Mouse (Mus musculus) fat pad, adult 2 months (tissue): ENCODE measurements around the gene Sh3kbp1.
A peak's percentile ranks its signal among the peaks of the same experiment; 100 is the strongest.

ENCODE experiments used
- DNase-seq: peaks from one replicate; pipeline ENCODE4 v3.0.0-alpha.2; 2011; ENCODE audit warnings: low read depth, low spot score; ENCODE audit errors: extremely low read depth

The Sh3kbp1 gene

GRCm38 (mm10) chrX:159677585-159678319 lies 50.7 kb downstream of the Sh3kbp1 start:
- no peak for DNase-seq

DNA sequence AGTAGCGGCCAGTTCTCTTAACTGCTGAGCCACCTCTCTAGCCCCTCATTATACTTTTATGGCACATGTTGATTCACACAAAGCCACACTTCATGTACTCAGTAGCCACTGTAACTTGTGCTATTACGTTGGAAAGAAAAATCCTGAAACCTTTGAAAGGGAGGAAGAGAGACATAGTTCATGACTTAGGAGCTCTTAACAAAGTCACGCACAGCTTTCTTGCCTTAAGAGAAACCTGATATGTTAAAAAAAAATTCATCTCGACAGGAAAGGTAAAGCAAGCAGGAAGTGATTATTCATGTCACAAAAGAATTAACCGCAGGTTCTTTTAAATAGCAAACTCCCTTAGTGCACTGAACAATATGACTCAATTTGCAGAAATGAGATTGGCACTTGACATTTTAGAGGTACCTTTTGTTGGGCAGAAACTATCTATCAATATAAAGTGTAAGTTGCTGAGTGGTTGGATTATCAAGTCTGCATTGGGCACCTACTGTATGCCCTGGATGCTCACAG lies 51.3 kb downstream of the Sh3kbp1 start:
- no peak for DNase-seq

DNA sequence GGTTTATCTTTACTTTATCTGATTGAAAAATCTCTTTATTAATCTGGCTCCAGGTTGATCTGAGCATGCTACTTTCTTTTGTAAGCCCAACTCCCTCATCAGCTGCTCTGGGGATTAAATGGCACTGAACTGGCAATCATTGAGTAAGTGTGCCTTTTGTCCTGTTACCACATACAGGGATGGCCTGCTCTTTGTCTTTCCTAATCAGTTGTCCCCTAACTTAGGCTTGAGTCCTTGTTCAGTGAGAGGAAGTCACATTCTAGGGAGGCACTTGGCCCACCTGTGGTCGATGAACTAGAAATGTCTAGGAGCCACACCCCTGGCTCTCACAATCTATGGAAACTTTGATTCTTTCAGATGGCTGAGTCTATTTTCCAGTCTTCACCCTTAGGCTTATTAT lies 58.4 kb downstream of the Sh3kbp1 start:
- peak; percentile 14 for DNase-seq

DNA sequence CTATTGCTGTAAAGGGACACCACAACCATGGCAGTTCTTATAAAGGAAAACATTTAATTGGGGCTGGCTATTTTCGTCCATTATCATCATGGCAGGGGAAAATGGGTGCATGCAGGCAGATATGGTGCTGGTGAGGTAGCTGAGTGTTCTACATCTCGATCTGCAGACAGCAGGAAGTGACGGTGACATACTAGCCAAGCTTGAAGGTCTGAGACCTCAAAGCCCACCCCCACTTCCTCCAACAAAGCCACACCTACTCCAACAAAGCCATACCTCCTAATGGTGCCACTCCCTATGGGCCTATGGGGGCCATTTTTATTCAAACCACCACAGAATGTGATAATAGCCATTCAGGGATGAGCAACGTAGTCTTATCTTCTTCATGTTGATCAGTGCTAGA lies 59.8 kb downstream of the Sh3kbp1 start:
- no peak for DNase-seq

DNA sequence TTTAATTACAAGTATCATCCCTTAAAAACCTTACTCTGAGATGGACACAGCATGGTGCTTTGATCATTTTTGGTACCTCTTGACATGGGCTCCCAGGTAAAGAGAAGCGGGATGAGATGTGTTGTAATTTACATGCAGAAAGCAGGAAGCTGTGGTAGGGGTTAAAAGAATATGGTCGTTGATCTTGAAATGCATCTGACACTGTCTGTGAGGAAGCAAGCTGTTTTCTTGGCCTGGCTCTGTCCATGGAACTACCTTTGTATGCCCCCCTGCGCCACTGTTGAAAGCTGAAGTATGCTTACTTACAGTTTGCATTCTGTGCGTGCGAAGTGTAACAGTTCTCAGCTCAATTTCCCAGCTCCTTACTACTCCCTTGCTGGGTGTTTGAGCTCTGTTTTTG lies 61.6 kb downstream of the Sh3kbp1 start:
- DNase-seq, result no peak

GRCm38 (mm10) chrX:159689785-159690416 lies 62.8 kb downstream of the Sh3kbp1 start:
- no peak for DNase-seq

GRCm38 (mm10) chrX:159693126-159693525 lies 66.1 kb downstream of the Sh3kbp1 start:
- no peak for DNase-seq

GRCm38 (mm10) chrX:159696545-159696944 lies 69.5 kb downstream of the Sh3kbp1 start:
- no peak for DNase-seq

GRCm38 (mm10) chrX:159697030-159697454 lies 70.0 kb downstream of the Sh3kbp1 start:
- no peak for DNase-seq

- DNase-seq, result no peak
Observed at GRCm38 (mm10) chrX:159702850-159703249, 75.8 kb downstream of the Sh3kbp1 start.

DNA sequence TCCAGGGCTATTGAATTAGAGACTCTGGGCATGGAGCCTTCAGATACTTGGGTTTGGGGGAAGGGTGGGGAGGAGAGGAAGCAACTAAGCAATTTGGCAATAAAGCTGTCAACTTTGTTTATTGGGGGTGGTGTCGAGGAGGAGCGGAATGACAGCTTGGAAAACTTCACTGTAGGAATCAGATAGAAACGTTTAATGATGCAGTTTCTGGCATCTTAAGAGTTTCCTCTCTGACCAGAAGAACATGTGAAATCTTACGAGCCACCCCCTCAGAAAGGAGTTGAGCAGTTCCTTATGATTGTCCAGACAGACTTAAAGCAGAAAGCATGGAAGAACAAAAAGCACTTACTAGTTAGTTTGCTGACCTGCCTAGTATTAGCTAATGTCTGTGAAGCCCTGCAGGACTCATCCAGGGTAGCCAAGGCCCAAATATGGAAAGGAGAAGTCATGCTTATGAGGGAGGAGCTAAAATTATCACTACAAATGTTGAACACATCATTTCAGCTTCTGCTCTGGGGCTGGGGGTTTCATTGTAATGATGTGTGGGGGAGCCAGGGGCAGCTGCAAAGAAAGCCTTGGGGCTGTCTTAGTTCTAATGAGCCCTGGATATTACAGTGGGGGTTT lies 77.4 kb downstream of the Sh3kbp1 start:
- no peak for DNase-seq

- no peak for DNase-seq
Observed at GRCm38 (mm10) chrX:159705412-159705811, 78.3 kb downstream of the Sh3kbp1 start.

DNA sequence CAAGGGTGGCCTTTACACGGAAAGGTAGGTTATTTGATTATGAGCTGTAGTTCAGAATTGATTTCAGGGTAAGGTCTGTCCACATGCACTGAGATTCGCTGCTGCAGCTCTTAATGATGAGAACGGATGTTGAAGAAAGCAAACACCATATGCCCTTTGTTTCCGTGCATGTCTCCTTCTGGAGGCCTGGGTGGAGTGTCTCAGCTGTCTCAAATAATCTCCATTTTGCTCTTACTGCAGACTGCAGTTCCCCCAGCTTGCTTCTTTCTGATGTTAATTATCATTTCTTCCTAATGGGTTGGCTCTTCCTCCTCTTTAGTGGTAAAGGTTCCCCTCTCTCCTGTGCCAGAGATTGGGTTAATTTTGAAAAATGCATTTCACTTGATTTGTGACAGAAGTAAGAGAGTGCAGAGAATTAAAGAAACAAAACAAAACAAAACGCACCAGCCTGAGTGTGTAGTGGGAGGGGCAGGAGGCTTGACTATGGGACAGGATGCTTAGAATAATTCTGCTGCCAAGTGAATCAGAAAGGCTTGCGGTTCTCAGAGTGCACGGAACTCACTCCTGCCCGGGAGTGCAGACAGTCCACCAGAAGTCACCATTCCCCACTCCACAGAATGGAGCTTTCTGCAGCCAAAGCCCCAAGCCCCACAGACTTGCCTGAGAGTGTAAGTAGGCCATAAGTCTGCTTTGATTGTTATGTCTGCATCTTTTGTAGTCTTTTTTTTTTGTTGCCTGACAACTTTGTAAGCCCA lies 81.2 kb downstream of the Sh3kbp1 start:
- no peak for DNase-seq

GRCm38 (mm10) chrX:159709296-159709695 lies 82.2 kb downstream of the Sh3kbp1 start:
- no peak for DNase-seq

- DNase-seq, result no peak
Observed at GRCm38 (mm10) chrX:159711070-159712029, 84.3 kb downstream of the Sh3kbp1 start.

- no peak for DNase-seq
Observed at GRCm38 (mm10) chrX:159713191-159713590, 86.1 kb downstream of the Sh3kbp1 start.

DNA sequence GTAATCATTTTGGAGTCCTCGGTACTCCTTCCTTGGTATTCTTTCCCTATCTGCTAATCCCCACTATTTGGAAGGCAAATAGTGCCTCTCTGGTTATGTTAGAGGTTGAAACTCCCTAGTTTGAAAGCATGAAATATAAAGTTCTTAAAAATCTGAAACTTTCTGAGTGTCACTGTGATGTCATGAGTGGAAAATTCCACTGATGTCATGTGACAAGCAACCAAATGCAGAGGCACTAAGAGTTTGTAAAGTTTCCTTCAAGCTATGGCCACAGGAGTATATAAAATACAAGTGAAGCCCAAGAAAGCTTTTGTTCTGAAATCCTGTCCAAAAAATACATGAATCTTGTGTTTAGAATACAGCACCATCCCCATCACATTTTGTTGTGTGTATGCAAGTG lies 94.3 kb downstream of the Sh3kbp1 start:
- no peak for DNase-seq

DNA sequence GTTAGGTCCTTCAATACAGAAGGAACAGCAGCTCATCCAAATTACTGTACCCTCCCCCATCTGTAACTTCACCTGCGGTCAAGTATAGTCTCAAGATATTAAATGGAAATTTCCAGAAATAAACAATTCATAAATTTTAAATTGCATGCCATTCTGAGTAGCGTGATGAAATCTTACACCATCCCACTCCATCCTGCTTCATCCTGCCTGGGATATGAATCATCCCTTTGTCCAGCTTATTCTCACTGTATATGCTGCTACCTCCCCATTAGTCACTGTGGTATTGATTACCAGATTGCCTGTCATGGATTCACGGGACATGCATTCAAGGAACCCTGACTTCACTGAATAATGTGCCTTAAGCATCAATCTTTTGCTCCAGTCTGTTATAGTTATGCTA lies 104.3 kb downstream of the Sh3kbp1 start:
- no peak for DNase-seq

- DNase-seq, result no peak
Observed at GRCm38 (mm10) chrX:159732845-159733244, 105.8 kb downstream of the Sh3kbp1 start.

DNA sequence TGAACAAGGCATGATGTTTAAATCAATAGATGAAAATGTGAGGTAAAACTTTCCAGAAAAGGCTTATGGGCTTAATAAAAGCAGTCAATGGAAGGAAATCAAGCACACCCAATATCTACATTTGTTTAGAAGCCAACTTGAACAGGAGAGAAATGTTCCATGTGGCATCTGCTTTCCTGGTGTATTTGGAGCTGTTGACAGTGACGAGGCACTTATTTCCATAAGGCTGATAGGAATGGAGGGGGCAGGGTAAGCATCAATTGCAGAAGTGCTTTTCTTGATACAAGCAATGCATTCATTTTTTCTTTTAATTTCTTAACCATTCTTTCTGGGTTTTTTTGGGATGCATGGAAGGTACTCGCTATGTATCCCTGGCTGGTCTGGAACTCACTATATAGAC lies 106.9 kb downstream of the Sh3kbp1 start:
- no peak for DNase-seq
